Mouse (Mus musculus) MEL (cell line): ENCODE measurements around the gene Cst3.

Source experiments
- CHD2 ChIP-seq: IDR thresholded peaks from 2 replicates; pipeline ENCODE4 v1.6.1; 2011; ENCODE audit warnings: low read length, improper control_type of control experiment
- CTCF ChIP-seq, 3 experiments: IDR thresholded peaks in 2 of 3; conservative IDR thresholded peaks in 1 of 3; 2 replicates each; pipeline ENCODE4 v1.5.1; 2011 to 2012; ENCODE audit warnings: low read length in 3 of 3, low read depth in 2 of 3, mild to moderate bottlenecking in 2 of 3, improper control_type of control experiment in 1 of 3, inconsistent platforms in 1 of 3, mixed read lengths in 1 of 3, moderate library complexity in 1 of 3; ENCODE audit not compliant: control insufficient read depth in 1 of 3, insufficient read depth in 1 of 3, poor library complexity in 1 of 3, severe bottlenecking in 1 of 3
- E2F4 ChIP-seq: IDR thresholded peaks from 2 replicates; pipeline ENCODE4 v1.6.1; 2011; ENCODE audit warnings: low read depth, low read length, improper control_type of control experiment, borderline replicate concordance
- ELF1 ChIP-seq: IDR thresholded peaks from 2 replicates; pipeline ENCODE4 v1.6.1; 2014; ENCODE audit warnings: low read depth, mild to moderate bottlenecking, inconsistent platforms, low read length, improper control_type of control experiment, moderate library complexity
- EP300 ChIP-seq, 2 experiments: IDR thresholded peaks; 2 replicates each; pipeline ENCODE4 v1.6.1; 2011; ENCODE audit warnings: improper control_type of control experiment in 2 of 2, low read length in 2 of 2, low read depth in 1 of 2, mild to moderate bottlenecking in 1 of 2
- HCFC1 ChIP-seq: IDR thresholded peaks from 2 replicates; pipeline ENCODE4 v1.6.1; 2012; ENCODE audit warnings: low read depth, mild to moderate bottlenecking, inconsistent platforms, low read length, improper control_type of control experiment, moderate library complexity
- MAX ChIP-seq: IDR thresholded peaks from 2 replicates; pipeline ENCODE4 v1.6.1; 2011; ENCODE audit warnings: low read length, improper control_type of control experiment
- NRF1 ChIP-seq: IDR thresholded peaks from 2 replicates; pipeline ENCODE4 v1.6.1; 2014; ENCODE audit warnings: low read depth, mild to moderate bottlenecking, inconsistent platforms, low read length, improper control_type of control experiment, moderate library complexity; ENCODE audit not compliant: poor library complexity, insufficient read depth, severe bottlenecking
- POLR2A ChIP-seq, 2 experiments: IDR thresholded peaks; 2 replicates each; pipeline ENCODE4 v1.6.1; 2011 to 2012; ENCODE audit warnings: low read length in 2 of 2, mild to moderate bottlenecking in 2 of 2, control low read depth in 1 of 2, improper control_type of control experiment in 1 of 2, low read depth in 1 of 2, moderate library complexity in 1 of 2; ENCODE audit not compliant: control insufficient read depth in 1 of 2, insufficient read depth in 1 of 2, poor library complexity in 1 of 2
- RCOR1 ChIP-seq: IDR thresholded peaks from 2 replicates; pipeline ENCODE4 v1.6.1; 2012; ENCODE audit warnings: low read depth, mild to moderate bottlenecking, inconsistent platforms, low read length, improper control_type of control experiment
- SMC3 ChIP-seq: IDR thresholded peaks from 2 replicates; pipeline ENCODE4 v1.6.1; 2011; ENCODE audit warnings: low read depth, low read length, improper control_type of control experiment
- TBP ChIP-seq: IDR thresholded peaks from 2 replicates; pipeline ENCODE4 v1.8.0; 2011; ENCODE audit warnings: low read depth, low read length, improper control_type of control experiment
- USF1 ChIP-seq: IDR thresholded peaks from 2 replicates; pipeline ENCODE4 v1.6.1; 2014; ENCODE audit warnings: low read depth, mild to moderate bottlenecking, inconsistent platforms, low read length, improper control_type of control experiment, moderate library complexity
- ZC3H11A ChIP-seq: IDR thresholded peaks from 2 replicates; pipeline ENCODE4 v1.6.1; 2012; ENCODE audit warnings: low read depth, mild to moderate bottlenecking, inconsistent platforms, low read length, improper control_type of control experiment

DNA sequence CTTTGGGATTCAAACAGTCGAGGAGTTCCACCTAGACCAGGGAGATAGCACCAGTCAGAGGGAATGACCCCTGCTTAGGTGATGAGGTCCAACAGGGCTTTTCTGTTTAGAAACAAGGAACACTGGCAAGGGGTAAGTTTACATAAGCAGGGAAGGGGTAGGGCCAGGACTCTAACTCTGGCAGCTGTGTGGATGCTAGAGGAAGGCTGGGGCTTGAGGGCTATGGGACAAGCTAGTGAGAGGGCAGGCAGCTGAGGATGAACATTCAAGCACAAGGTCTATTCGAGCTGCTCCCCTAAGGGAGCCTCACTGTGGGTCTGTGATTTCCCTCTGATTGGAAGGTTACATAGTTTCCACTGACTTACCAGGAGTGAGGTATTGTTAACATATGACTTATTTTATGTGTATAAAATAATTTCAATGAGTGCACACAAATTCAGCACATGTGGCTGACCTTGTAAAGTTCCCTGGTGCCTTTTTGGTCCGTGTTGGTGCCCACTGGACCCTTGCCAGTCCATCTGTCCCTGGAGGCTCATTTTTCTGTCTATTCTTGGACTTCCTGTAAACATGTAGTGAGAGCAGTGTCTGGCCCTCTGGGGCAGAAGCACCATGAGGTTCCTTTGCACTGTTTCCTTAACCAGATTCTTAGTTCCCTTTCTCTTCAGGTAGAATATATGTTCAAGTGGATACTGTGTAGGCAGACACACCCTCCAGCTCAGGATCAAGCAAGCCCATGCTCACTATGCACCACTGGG lies 1.7 kb upstream of the Cst3 start:
- no peak for TF ChIP-seq NRF1
- no peak for TF ChIP-seq CTCF (IDR thresholded peaks at IDR 0.05 in 2 of 3, conservative IDR thresholded peaks at IDR 0.05 in 1 of 3; ENCODE audit: control insufficient read depth in 1 of 3, insufficient read depth in 1 of 3, low read depth in 2 of 3, low read length in 3 of 3, poor library complexity in 1 of 3, severe bottlenecking in 1 of 3)
- no peak for TF ChIP-seq ELF1
- TF ChIP-seq E2F4, result no peak
- TF ChIP-seq POLR2A (IDR thresholded peaks at IDR 0.05; ENCODE audit: control insufficient read depth in 1 of 2, insufficient read depth in 1 of 2, low read depth in 1 of 2, low read length in 2 of 2, poor library complexity in 1 of 2), result no peak
- TF ChIP-seq TBP, result no peak
- no peak for TF ChIP-seq MAX
- TF ChIP-seq HCFC1, result no peak
- no peak for TF ChIP-seq USF1
- TF ChIP-seq EP300 (IDR thresholded peaks at IDR 0.05; ENCODE audit: low read depth in 1 of 2, low read length in 2 of 2), result no peak
- no peak for TF ChIP-seq ZC3H11A
- no peak for TF ChIP-seq CHD2
- no peak for TF ChIP-seq RCOR1
- TF ChIP-seq SMC3, result no peak
